Mouse (Mus musculus) hindbrain, embryonic 11.5 days (tissue): ENCODE data around the gene Vipr1. TPM values are rescaled to one million over a fixed set of nuclear protein-coding genes. Genes with fewer than 3 reads are reported as not detected.

ENCODE experiments used
- ATAC-seq: fragments of 200-750 bp; cut with Nextera tagmentation; 2 replicates; pipeline ENCODE4 v1.8.0; 2017; ENCODE audit warnings: mild to moderate bottlenecking, moderate TSS enrichment, moderate library complexity; ENCODE audit not compliant: low FRiP score
- DNase-seq: peaks from one replicate; pipeline ENCODE4 v3.0.0-alpha.2; 2015; ENCODE audit warnings: low spot score
- H3K27ac ChIP-seq: fragments of 300-500 bp; sonication (generic); 2 replicates; pipeline ENCODE4 v1.5.1; 2014; ENCODE audit warnings: mild to moderate bottlenecking, low read depth, low read length
- H3K27me3 ChIP-seq: fragments of 300-500 bp; sonication (generic); 2 replicates; pipeline ENCODE4 v1.6.1; 2014; ENCODE audit warnings: mild to moderate bottlenecking, low read length, moderate library complexity, mixed read lengths; ENCODE audit not compliant: control insufficient read depth, insufficient read depth
- H3K36me3 ChIP-seq: fragments of 300-500 bp; sonication (generic); 2 replicates; pipeline ENCODE4 v1.6.1; 2014; ENCODE audit warnings: mild to moderate bottlenecking, low read length, moderate library complexity, mixed read lengths; ENCODE audit not compliant: control insufficient read depth, insufficient read depth
- H3K4me1 ChIP-seq: fragments of 300-500 bp; sonication (generic); replicated peaks from 2 replicates; pipeline ENCODE4 v1.6.1; 2014; ENCODE audit warnings: low read length, mixed read lengths; ENCODE audit not compliant: control insufficient read depth, insufficient read depth
- H3K4me2 ChIP-seq: fragments of 300-500 bp; sonication (generic); replicated peaks from 2 replicates; pipeline ENCODE4 v1.6.1; 2014; ENCODE audit warnings: mild to moderate bottlenecking, low read depth, low read length
- H3K4me3 ChIP-seq: fragments of 300-500 bp; sonication (generic); 2 replicates; pipeline ENCODE4 v1.5.1; 2014; ENCODE audit warnings: low read depth, low read length
- H3K9ac ChIP-seq: fragments of 300-500 bp; sonication (generic); 2 replicates; pipeline ENCODE4 v1.6.1; 2014; ENCODE audit warnings: low read depth, low read length
- H3K9me3 ChIP-seq: fragments of 300-500 bp; sonication (generic); 2 replicates; pipeline ENCODE4 v1.6.1; 2016; ENCODE audit warnings: low read length; ENCODE audit not compliant: control insufficient read depth
- WGBS: fragments of 180-500 bp; shearing (Covaris S2); extraction: QIAGEN DNeasy Blood & Tissue Kit; methylation state at CpG from one replicate; pipeline ENCODE4 v1.1.7; 2014; 5-methylcytosine and 5-hydroxymethylcytosine counted together
- polyA plus RNA-seq: library from polyadenylated mRNA; unstranded; fragments of >200 nt; fragmentation: Nextera tagmentation; extraction: Ambion mirVana; gene quantifications from 2 replicates; pipeline ENCODE4 v1.2.1, GENCODE M21; 2014

Vipr1 gene
- polyA plus RNA-seq, 1 experiment from 2014 or later, result 0.57 TPM

- Histone ChIP-seq H3K4me1 (no peaks in the 10 kb centered on the region), H3K27me3 (no peaks in the 10 kb centered on the region), H3K9me3 (no peaks in the 10 kb centered on the region), H3K4me2 (no peak overlapping the region), H3K36me3 (peaks cover 3% of the 10 kb centered on the region; the same call in 1 of the 2 replicates), H3K9ac (no peak overlapping the region), H3K4me3 (no peak overlapping the region), H3K27ac (no peak overlapping the region)
- ATAC-seq, result no peak
- DNase-seq, result peak; percentile 44
- WGBS, result 94% methylated on average over 1 of the region's 1 CpGs
Measured at GRCm38 (mm10) chr9:121697150-121698049, 54.9 kb downstream of the Vipr1 start.

GRCm38 (mm10) chr9:121704261-121704645 is 61.7 kb downstream of the Vipr1 start:
- H3K27ac ChIP-seq, result peak overlapping the region; percentile 70; the same call in 1 of the 2 replicates
- H3K27me3 ChIP-seq, result no peaks in the 10 kb centered on the region
- no peaks in the 10 kb centered on the region for H3K9me3 ChIP-seq
- H3K4me1 ChIP-seq, result peaks cover 12% of the 10 kb centered on the region
- peak overlapping the region; percentile 94 for H3K4me2 ChIP-seq
- WGBS, result 38% methylated on average over 11 of the region's 11 CpGs
- H3K4me3 ChIP-seq, result peak overlapping the region; percentile 84
- H3K9ac ChIP-seq, result peak overlapping the region; percentile 90
- peak; percentile 4; the same call in 1 of the 2 replicates for ATAC-seq
- no peaks in the 10 kb centered on the region for H3K36me3 ChIP-seq
- no peak for DNase-seq

- WGBS, result under 1% methylated on average over 57 of the region's 69 CpGs
- H3K4me3 ChIP-seq, result peak within 1 kb of the TSS; percentile 84
Measured at GRCm38 (mm10) chr9:121704646-121705625, 62.4 kb downstream of the Vipr1 start, which contains the start of gene Sec22c. Sec22c (minus strand) TSS chr9:121705490.

GRCm38 (mm10) chr9:121706029-121706675 is 63.6 kb downstream of the Vipr1 start:
- no peaks in the 10 kb centered on the region for H3K27me3 ChIP-seq
- H3K4me3 ChIP-seq, result no peak overlapping the region
- peaks cover 12% of the 10 kb centered on the region for H3K4me1 ChIP-seq
- no peak overlapping the region for H3K27ac ChIP-seq
- no peaks in the 10 kb centered on the region for H3K36me3 ChIP-seq
- no peaks in the 10 kb centered on the region for H3K9me3 ChIP-seq
- H3K4me2 ChIP-seq, result no peak overlapping the region
- ATAC-seq (no peak), DNase-seq (no peak)
- no peak overlapping the region for H3K9ac ChIP-seq
- 82% methylated on average over 6 of the region's 6 CpGs for WGBS

More at GRCm38 (mm10) chr9:121704646-121705625, 62.4 kb downstream of the Vipr1 start, which contains the start of gene Sec22c:
- Histone ChIP-seq H3K4me1 (peaks cover 12% of the 10 kb centered on the region), H3K36me3 (no peaks in the 10 kb centered on the region), H3K9ac (peak within 1 kb of the TSS; percentile 90), H3K27me3 (no peaks in the 10 kb centered on the region), H3K9me3 (no peaks in the 10 kb centered on the region), H3K4me2 (peak within 1 kb of the TSS; percentile 94), H3K27ac (peak within 1 kb of the TSS; percentile 70)
- peak; percentile 91 for DNase-seq
- ATAC-seq, result peak; percentile 96

- Histone ChIP-seq H3K4me3 (no peak overlapping the region), H3K4me1 (peaks cover 16% of the 10 kb centered on the region), H3K27ac (no peak overlapping the region), H3K36me3 (no peaks in the 10 kb centered on the region), H3K27me3 (no peaks in the 10 kb centered on the region), H3K9me3 (no peaks in the 10 kb centered on the region), H3K9ac (no peak overlapping the region), H3K4me2 (no peak overlapping the region)
- ATAC-seq (no peak), DNase-seq (no peak)
- 59% methylated on average over 6 of the region's 6 CpGs for WGBS
Measured at GRCm38 (mm10) chr9:121707801-121708200, 65.3 kb downstream of the Vipr1 start.

- H3K36me3 ChIP-seq, result no peaks in the 10 kb centered on the region
- ATAC-seq (no peak), DNase-seq (no peak)
- no peak overlapping the region for H3K4me3 ChIP-seq
- H3K4me2 ChIP-seq, result no peak overlapping the region
- H3K27me3 ChIP-seq, result no peaks in the 10 kb centered on the region
- peaks cover 14% of the 10 kb centered on the region for H3K4me1 ChIP-seq
- no peaks in the 10 kb centered on the region for H3K9me3 ChIP-seq
- H3K27ac ChIP-seq, result no peak overlapping the region
- 73% methylated on average over 7 of the region's 7 CpGs for WGBS
- H3K9ac ChIP-seq, result no peak overlapping the region; the same call in 1 of the 2 replicates
Measured at GRCm38 (mm10) chr9:121708506-121709486, 66.3 kb downstream of the Vipr1 start.

- ATAC-seq (peak; percentile 96), DNase-seq (peak; percentile 99)
- Histone ChIP-seq H3K9ac (peak within 1 kb of the TSS; percentile 89), H3K9me3 (no peaks in the 10 kb centered on the region), H3K4me1 (peaks cover 9% of the 10 kb centered on the region), H3K36me3 (no peaks in the 10 kb centered on the region), H3K27ac (peak within 1 kb of the TSS; percentile 90), H3K27me3 (no peaks in the 10 kb centered on the region), H3K4me3 (peak within 1 kb of the TSS; percentile 88), H3K4me2 (peak within 1 kb of the TSS; percentile 57)
- 4% methylated on average over 37 of the region's 37 CpGs for WGBS
Measured at GRCm38 (mm10) chr9:121709898-121710583, 67.5 kb downstream of the Vipr1 start, which contains the start of gene Ss18l2. Ss18l2 (plus strand) TSS chr9:121710329.
